Mouse (Mus musculus): ENCODE measurements at regions not wholly inside any gene's neighbourhood (a gene's known extent, or its start where the extent isn't known, plus 50 kb on each side); places are given as distances from the start of the nearest gene placed in this dataset.

- Histone ChIP-seq H3K4me2 (no peak overlapping the region), H3K27ac (no peak overlapping the region), H3K4me3 (no peak overlapping the region), H3K9me3 (no peaks in the 10 kb centered on the region), H3K4me1 (no peaks in the 10 kb centered on the region), H3K9ac (no peak overlapping the region), H3K36me3 (no peaks in the 10 kb centered on the region), H3K27me3 (peaks cover 4% of the 10 kb centered on the region; the same call in 1 of the 2 replicates)
- ATAC-seq (ENCODE audit: borderline replicate concordance, extremely low read depth, low FRiP score, low TSS enrichment): no peak
- WGBS: 52% methylated on average over 7 of the region's 7 CpGs
Measured at GRCm38 (mm10) chr2:75452274-75453148, 206.6 kb upstream of the Hnrnpa3 start.

DNA sequence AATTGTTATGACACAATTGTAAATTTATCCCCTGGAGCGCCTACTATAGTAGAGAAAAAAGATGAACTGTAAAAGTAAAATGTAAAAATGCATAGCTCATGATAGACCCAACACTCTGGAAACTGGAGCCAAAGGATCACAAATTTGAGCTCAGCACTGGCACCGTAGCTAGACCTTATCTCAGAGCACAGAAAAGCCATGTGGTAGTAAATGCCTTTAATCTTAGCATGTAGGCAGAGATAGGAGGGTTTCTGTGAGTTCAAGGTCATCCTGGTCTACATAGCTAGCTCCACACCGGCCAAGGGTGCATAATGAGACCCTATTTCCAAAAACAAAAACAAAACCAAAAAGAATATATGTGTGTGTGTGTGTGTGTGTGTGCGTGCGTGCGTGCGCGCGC, 203.6 kb upstream of the Hnrnpa3 start:
- no peak overlapping the region for H3K4me2 ChIP-seq
- no peaks in the 10 kb centered on the region for H3K4me1 ChIP-seq
- no peaks in the 10 kb centered on the region; the same call in 1 of the 2 replicates for H3K27me3 ChIP-seq
- 89% methylated on average over 9 of the region's 9 CpGs for WGBS
- no peak for ATAC-seq (ENCODE audit: borderline replicate concordance, extremely low read depth, low FRiP score, low TSS enrichment)
- H3K36me3 ChIP-seq: no peaks in the 10 kb centered on the region
- no peak overlapping the region for H3K4me3 ChIP-seq
- H3K27ac ChIP-seq: no peak overlapping the region
- H3K9me3 ChIP-seq: no peaks in the 10 kb centered on the region
- H3K9ac ChIP-seq: no peak overlapping the region

- whole genome bisulfite sequencing: 78% methylated on average over 1 of the region's 1 CpGs
- no peak overlapping the region for H3K4me3 ChIP-seq
Measured at GRCm38 (mm10) chr2:75456272-75456671, 202.8 kb upstream of the Hnrnpa3 start.

DNA sequence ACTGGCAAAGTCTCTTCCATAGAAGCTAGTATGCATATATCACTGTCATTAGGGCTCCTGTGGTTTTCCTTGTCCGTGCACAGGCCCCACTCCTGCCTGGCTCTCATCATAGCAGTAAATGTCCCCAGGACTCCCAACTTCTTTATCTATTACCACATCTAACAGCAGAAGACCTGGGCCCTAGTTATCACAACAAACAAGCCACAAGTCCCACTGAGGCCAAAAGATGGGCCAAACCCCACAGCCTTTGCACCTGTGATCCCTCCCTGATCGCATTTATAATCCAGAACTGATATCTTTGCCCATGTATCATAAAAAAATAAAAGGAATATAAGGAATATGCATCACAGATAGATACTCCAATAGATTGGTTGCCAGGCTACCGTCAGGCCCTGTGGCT, 201.6 kb upstream of the Hnrnpa3 start:
- H3K4me3 ChIP-seq: no peak overlapping the region
- ATAC-seq (ENCODE audit: borderline replicate concordance, extremely low read depth, low FRiP score, low TSS enrichment): no peak
- no peaks in the 10 kb centered on the region for H3K9me3 ChIP-seq
- no peak overlapping the region for H3K27ac ChIP-seq
- no peaks in the 10 kb centered on the region for H3K36me3 ChIP-seq
- 84% methylated on average over 3 of the region's 3 CpGs for WGBS
- H3K4me1 ChIP-seq: no peaks in the 10 kb centered on the region
- no peak overlapping the region for H3K4me2 ChIP-seq
- no peaks in the 10 kb centered on the region; the same call in 1 of the 2 replicates for H3K27me3 ChIP-seq
- no peak overlapping the region for H3K9ac ChIP-seq

More at GRCm38 (mm10) chr2:75456272-75456671, 202.8 kb upstream of the Hnrnpa3 start:
- H3K4me2 ChIP-seq: no peak overlapping the region
- H3K9me3 ChIP-seq: no peaks in the 10 kb centered on the region
- H3K27me3 ChIP-seq: no peaks in the 10 kb centered on the region; the same call in 1 of the 2 replicates
- H3K9ac ChIP-seq: no peak overlapping the region
- H3K36me3 ChIP-seq: no peaks in the 10 kb centered on the region
- no peak for ATAC-seq (ENCODE audit: borderline replicate concordance, extremely low read depth, low FRiP score, low TSS enrichment)
- no peak overlapping the region for H3K27ac ChIP-seq
- no peaks in the 10 kb centered on the region for H3K4me1 ChIP-seq

GRCm38 (mm10) chr2:75458898-75459297, 200.2 kb upstream of the Hnrnpa3 start:
- Histone ChIP-seq H3K4me1 (no peaks in the 10 kb centered on the region; the same call in 1 of the 2 replicates), H3K36me3 (no peaks in the 10 kb centered on the region), H3K4me3 (no peak overlapping the region), H3K9me3 (no peaks in the 10 kb centered on the region), H3K9ac (no peak overlapping the region), H3K27me3 (no peaks in the 10 kb centered on the region; the same call in 1 of the 2 replicates), H3K27ac (no peak overlapping the region), H3K4me2 (no peak overlapping the region)
- 84% methylated on average over 3 of the region's 3 CpGs for WGBS
- ATAC-seq (ENCODE audit: borderline replicate concordance, extremely low read depth, low FRiP score, low TSS enrichment): no peak

DNA sequence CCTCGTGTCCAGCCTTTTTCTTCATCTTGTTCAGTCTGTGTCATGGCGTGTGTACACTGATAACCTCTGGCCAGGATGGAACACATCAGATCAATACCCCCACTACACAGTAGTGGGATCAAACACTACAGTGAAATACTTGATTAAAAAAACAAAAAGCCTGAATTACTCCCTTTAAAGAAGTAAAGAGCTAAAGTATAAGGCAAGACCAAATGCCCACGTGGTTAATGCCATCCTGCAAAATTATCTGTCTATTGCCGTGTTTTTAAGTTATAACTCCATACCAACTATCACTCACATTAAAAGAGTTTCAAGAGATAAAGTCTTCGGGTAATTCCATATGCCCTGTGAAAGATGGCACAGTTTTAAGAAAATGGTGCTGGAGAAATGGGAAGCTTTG, 198.6 kb upstream of the Hnrnpa3 start:
- 83% methylated on average over 5 of the region's 5 CpGs for WGBS
- no peak overlapping the region for H3K4me3 ChIP-seq
- H3K36me3 ChIP-seq: no peaks in the 10 kb centered on the region
- H3K4me1 ChIP-seq: no peaks in the 10 kb centered on the region; the same call in 1 of the 2 replicates
- H3K4me2 ChIP-seq: no peak overlapping the region
- H3K9me3 ChIP-seq: no peaks in the 10 kb centered on the region
- no peak overlapping the region for H3K27ac ChIP-seq
- no peak overlapping the region for H3K9ac ChIP-seq
- no peaks in the 10 kb centered on the region for H3K27me3 ChIP-seq
- no peak for ATAC-seq (ENCODE audit: borderline replicate concordance, extremely low read depth, low FRiP score, low TSS enrichment)

DNA sequence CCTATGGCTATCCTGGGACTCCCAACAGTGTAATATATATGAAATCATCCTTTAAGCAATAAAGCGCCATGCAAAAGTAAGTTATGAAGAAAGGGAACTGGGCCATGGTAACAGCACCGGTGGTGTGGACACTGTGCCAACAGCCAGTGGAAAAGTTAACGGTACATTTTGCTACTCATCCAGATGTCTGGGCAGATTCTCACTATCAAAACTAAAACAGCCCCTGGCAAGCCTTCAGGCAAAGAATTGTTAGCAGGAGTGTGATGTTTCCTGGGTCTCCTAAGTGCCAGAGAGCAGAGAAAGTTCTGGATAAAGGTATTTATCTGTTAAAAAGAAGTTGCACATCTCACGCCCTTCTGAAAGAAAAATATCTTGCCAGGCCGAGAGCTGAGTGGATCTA, 198.0 kb upstream of the Hnrnpa3 start:
- Histone ChIP-seq H3K9ac (no peak overlapping the region), H3K27ac (no peak overlapping the region), H3K36me3 (no peaks in the 10 kb centered on the region), H3K4me3 (no peak overlapping the region), H3K9me3 (no peaks in the 10 kb centered on the region), H3K4me1 (no peaks in the 10 kb centered on the region; the same call in 1 of the 2 replicates), H3K4me2 (no peak overlapping the region), H3K27me3 (no peaks in the 10 kb centered on the region)
- no peak for ATAC-seq (ENCODE audit: borderline replicate concordance, extremely low read depth, low FRiP score, low TSS enrichment)
- 73% methylated on average over 5 of the region's 5 CpGs for whole genome bisulfite sequencing

DNA sequence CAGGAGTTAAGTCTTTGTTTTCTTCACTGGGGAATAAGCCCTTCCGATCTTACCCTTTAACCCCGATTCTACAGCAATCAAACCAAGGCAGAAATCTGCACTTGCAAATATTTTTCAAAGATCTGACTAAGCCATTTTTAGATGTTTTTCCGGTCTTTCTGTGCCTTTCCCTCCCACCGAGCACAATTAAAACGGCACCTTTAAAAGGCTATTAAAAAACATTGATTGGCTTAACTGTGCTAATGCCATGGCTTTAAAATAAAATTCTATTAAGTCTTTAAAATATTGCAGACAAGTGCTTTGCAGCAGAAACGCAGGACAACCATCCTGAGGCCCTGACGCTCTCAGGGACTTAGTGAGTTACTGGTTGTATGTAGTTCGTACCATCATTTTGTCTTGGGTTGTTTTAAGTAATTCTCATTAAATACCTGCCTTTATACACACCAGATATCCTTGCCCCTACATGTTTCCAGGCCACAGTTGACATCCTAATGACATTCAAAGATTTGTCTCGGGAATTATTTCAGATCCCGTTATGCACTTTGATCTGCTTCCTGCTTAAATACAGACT, 197.6 kb upstream of the Hnrnpa3 start:
- no peak overlapping the region for H3K9ac ChIP-seq
- no peak overlapping the region for H3K4me3 ChIP-seq
- H3K36me3 ChIP-seq: no peaks in the 10 kb centered on the region
- no peaks in the 10 kb centered on the region for H3K27me3 ChIP-seq
- H3K4me1 ChIP-seq: no peaks in the 10 kb centered on the region; the same call in 1 of the 2 replicates
- no peaks in the 10 kb centered on the region for H3K9me3 ChIP-seq
- WGBS: 82% methylated on average over 10 of the region's 10 CpGs
- H3K27ac ChIP-seq: no peak overlapping the region
- ATAC-seq (ENCODE audit: borderline replicate concordance, extremely low read depth, low FRiP score, low TSS enrichment): no peak
- no peak overlapping the region for H3K4me2 ChIP-seq

- no peak overlapping the region for H3K4me3 ChIP-seq
- no peak overlapping the region for H3K27ac ChIP-seq
- no peaks in the 10 kb centered on the region; the same call in 1 of the 2 replicates for H3K4me1 ChIP-seq
- no peak overlapping the region for H3K9ac ChIP-seq
- H3K36me3 ChIP-seq: no peaks in the 10 kb centered on the region
- WGBS: 78% methylated on average over 5 of the region's 5 CpGs
- ATAC-seq (ENCODE audit: borderline replicate concordance, extremely low read depth, low FRiP score, low TSS enrichment): no peak
- H3K4me2 ChIP-seq: no peak overlapping the region
- no peaks in the 10 kb centered on the region for H3K9me3 ChIP-seq
- H3K27me3 ChIP-seq: no peaks in the 10 kb centered on the region
Measured at GRCm38 (mm10) chr2:75462030-75462671, 196.9 kb upstream of the Hnrnpa3 start.

DNA sequence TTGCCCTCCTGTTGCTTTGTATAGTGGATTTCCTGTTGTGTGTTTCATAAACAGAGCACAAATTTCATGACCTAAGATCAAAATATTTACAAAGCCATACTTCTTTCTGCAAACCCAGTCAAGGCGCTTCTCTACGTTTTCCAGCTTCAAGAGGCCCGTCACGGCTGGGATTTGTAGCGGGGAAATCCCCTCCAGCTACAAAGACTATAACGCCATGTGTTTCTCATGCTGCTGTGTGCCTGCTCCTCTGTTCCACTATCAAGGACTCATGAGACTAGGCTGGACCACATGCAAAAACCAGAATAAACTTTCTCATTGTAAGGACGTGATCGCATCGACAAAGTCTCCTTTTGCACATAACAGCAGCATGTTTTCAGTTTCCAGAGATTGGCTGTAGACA, 196.0 kb upstream of the Hnrnpa3 start:
- H3K9ac ChIP-seq: no peak overlapping the region
- no peaks in the 10 kb centered on the region for H3K9me3 ChIP-seq
- H3K4me2 ChIP-seq: no peak overlapping the region
- no peaks in the 10 kb centered on the region; the same call in 1 of the 2 replicates for H3K4me1 ChIP-seq
- WGBS: 53% methylated on average over 9 of the region's 9 CpGs
- no peak for ATAC-seq (ENCODE audit: borderline replicate concordance, extremely low read depth, low FRiP score, low TSS enrichment)
- no peak overlapping the region for H3K27ac ChIP-seq
- H3K36me3 ChIP-seq: no peaks in the 10 kb centered on the region
- H3K4me3 ChIP-seq: no peak overlapping the region
- no peaks in the 10 kb centered on the region for H3K27me3 ChIP-seq

GRCm38 (mm10) chr2:75464429-75464828, 194.6 kb upstream of the Hnrnpa3 start:
- Histone ChIP-seq H3K4me1 (no peaks in the 10 kb centered on the region; the same call in 1 of the 2 replicates), H3K4me2 (no peak overlapping the region), H3K27me3 (no peaks in the 10 kb centered on the region), H3K27ac (no peak overlapping the region), H3K36me3 (no peaks in the 10 kb centered on the region), H3K9me3 (no peaks in the 10 kb centered on the region), H3K9ac (no peak overlapping the region), H3K4me3 (no peak overlapping the region)
- WGBS: 61% methylated on average over 2 of the region's 2 CpGs
- ATAC-seq (ENCODE audit: borderline replicate concordance, extremely low read depth, low FRiP score, low TSS enrichment): no peak

- WGBS: 73% methylated on average over 8 of the region's 8 CpGs
- H3K27me3 ChIP-seq: no peaks in the 10 kb centered on the region
- no peak overlapping the region for H3K4me2 ChIP-seq
- no peak overlapping the region for H3K4me3 ChIP-seq
- ATAC-seq (ENCODE audit: borderline replicate concordance, extremely low read depth, low FRiP score, low TSS enrichment): no peak
- no peaks in the 10 kb centered on the region for H3K36me3 ChIP-seq
- no peak overlapping the region for H3K27ac ChIP-seq
- no peaks in the 10 kb centered on the region for H3K9me3 ChIP-seq
- H3K9ac ChIP-seq: no peak overlapping the region
- peaks cover 11% of the 10 kb centered on the region for H3K4me1 ChIP-seq
Measured at GRCm38 (mm10) chr2:75468851-75469250, 190.2 kb upstream of the Hnrnpa3 start.
